Mouse (Mus musculus): ENCODE measurements at regions not wholly inside any gene's neighbourhood (a gene's known extent, or its start where the extent isn't known, plus 50 kb on each side); places are given as distances from the start of the nearest gene placed in this dataset.

DNA sequence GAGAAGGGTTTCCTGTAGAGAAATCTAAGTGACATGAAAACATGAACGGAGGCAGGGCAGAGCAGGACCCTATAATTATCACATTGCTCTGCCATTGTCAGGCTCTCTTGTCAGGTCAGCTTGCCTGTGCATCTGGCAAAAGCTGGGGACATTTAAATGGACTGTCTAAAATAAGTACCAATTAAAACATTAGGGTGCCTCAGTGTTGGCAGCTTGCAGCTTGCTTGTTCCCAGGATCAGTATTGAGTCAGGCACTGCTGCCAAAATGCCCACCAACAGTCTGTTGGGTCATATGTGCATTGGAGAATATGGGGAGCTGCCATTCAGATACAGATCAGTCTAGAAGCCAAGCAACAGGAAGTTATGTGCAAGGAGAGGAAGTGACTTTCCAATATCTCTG lies 349.5 kb upstream of the B3gat1 start:
- DNase-seq: no peak

DNA sequence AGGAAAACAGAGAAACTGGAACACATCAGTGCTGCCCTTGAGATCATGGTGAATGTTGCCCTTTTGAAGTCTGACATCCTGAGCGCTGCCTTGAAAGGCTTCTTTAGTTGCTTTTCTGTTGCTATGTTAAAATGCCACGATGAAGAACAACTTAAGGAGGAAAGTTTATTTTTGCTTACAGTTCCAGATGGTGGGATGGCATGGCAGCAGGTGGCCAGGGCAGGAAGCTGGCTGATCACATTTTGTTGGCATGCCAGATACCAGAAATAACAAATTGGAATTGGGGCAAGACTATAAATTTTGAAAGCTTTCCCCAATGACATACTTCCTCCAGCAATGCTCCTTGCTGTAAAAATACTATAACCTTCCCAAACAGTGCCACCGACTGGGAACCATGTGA lies 334.9 kb upstream of the B3gat1 start:
- no peak for DNase-seq

DNA sequence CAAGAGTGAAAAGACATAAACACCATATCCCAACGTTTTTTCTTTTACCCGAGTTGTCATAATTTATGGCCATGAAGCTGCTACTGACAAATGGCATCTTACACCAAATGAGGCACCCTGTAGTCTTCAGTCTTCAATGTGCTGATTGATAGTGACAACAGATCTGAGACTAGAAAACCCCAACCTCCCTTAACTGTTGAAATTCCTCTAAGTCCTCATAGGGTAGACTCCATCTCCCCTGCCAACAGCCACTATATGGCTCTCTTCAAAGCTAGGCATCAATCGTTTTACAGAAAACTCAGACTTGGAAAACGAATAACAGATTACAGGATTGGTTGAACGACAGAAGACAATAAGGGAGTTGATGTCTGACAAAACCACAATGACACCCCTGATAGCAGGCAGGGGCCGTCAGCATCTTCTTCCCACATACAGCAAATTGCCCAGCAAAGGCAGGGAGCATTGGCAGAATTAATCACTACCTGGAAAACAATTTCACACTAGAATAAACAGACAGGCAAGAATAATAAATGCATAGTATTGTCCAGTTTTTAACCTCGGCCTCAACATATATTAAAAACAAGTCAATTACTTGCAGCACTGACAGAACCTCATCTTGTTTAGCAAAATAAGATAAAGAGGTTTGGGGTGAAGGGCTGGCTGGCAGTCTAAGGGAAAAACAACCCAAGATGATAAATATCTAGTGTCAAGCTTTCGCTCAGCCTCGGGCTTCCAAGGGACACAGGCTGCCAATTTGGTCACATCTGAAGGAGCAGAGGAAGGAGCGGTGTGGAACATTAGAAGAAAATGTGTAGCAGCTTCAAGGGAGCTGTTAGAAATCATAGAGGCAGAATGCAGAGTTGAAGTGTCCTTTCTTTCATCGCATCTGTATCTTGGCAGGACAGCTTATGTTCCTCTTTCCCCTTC lies 310.4 kb upstream of the B3gat1 start:
- no peak for DNase-seq

DNA sequence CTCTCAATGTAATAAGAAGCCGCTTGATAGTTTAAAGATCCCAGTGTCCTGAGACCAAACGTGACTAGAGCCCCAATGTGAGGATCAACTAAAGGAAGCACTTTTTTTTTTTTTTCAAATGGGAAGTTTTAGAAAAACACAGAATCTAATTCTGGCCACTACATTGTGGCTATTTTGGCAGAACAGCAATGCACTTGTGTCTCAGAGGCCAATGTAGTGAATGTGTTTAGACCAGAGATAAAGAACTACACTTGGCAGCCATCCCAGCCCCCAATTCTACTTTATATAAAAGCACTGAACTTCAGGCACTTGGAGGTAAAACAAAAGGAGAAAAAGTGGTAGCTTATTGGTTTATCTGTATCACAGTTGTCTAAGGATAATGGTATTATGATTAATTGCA lies 298.0 kb upstream of the B3gat1 start:
- no peak for DNase-seq

DNA sequence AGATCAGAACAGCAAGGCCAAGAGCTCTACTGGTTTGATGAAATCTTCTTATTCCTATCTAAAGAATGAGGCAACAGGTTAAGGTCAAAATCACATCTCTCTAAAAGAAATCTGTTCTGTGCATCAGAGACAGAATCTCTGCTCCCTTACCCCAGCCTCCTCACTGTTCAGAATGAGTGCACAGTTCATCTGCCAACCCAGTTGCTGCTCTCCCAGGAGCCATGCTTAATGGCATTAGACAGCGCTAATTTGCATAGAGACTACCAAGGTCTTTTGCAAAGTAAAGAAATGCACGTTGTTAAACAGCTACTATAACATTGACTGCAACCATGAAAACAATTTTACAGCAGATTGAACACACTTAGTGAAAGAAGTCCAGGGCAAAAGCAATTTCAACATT lies 296.3 kb upstream of the B3gat1 start:
- DNase-seq: no peak

DNA sequence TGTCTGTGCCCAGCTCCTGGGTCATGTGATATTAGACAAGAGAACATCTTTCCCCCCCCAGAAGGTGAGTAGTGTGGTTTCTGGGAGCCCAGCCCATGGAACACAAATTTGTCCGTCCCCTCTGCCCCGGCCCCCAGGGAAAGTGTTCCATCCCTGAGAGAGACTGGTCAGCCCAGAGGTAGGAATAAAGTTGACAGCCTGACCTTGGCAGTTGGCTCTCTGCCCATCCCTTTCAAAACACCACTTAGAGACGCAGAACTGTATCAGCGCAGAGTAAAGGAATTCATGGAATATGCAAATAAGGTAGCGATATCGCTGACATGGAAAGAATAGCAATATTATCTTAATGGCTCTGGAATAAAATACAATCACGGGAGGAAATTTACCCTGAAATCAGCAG lies 279.6 kb upstream of the B3gat1 start:
- peak in 1 of 2 experiments; percentile 2 for DNase-seq

DNA sequence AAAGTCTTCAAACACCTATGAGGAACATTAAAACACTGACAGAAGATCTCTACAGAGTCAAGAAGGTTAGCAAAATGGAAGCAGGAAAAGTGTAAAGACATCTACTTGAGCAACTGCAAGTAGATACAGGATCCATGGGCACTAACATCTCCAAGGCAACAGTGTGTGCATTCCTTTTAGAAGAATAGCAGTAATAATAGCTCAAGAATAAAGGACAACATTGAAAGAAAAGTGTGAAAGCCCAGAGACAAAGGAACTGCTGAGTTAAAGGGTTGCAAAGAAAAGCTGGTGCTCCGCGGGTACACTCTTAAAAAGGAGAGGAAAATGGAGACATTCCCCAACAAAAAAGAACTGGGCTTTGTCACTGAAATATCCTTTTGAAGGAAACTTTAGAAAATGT lies 272.4 kb upstream of the B3gat1 start:
- no peak for DNase-seq

DNA sequence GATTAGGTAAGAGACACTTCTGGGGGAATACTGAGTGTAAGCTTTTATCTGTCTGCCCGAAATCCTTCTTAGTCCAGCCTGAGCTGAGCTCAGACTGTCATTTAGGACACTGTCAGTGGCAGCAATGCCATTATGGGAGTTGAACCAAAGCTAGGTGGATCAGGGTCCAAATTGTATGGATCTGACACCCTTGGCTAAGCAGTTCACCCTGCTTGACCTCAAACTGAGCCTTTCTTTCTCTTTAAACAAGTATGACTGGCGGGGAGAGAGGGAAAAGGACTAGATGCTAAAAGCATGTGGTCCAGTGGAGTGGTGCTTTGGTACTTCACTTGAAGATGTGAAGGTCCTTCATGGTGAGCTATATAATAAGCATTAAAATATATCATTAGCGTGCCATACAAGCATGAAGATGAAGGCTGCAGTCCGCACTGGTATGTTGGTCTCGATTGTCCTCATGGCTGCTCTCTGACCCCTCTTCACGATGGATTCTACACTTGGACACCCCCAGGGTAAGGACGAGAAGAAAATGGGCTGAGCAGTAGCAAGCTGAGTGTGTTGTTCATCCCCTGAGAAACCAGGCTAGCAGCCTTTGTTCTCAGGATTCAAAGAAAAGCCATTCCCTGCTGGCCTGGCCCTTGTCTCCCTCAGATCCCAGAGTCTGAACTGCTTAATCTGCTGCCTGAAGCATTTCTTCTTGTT lies 262.7 kb upstream of the B3gat1 start:
- no peak for DNase-seq

DNA sequence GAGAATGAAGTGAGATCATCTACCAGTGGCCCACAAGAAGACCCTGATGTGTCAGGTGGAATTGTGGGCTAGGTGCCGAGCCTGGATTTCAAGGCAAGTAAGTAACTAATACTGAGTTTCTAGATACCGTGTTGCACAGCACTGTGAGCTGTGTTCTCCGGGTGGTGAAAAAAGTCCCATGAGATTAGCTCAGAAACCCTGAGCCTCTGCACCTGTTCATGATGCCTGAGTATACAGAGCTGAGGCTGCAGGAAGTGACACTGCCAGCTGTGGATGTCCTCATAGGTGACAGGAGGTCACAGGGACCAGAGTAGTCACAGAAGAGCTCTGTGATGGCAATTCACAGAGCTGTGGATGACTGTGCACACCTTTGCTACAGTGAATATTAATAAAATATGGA lies 257.2 kb upstream of the B3gat1 start:
- DNase-seq: no peak

DNA sequence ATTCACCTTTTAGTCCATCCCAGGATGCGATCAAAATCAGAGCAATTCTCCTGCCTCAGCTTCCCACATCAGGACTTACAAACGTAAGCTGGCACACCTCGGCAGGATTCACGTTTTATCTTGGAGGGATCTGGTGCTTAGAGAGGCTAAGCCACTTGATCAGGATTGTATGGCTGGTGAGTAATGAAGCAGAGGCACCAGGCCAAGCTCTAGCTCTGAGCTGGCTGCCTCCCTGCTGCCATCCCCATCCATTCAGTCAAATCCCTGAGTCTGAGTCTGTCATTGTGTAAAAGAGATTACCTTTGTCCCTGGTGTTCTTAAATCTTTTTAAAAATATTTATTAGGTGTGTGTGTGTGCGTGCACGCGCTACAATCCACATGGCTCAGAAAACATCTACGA lies 252.6 kb upstream of the B3gat1 start:
- no peak for DNase-seq

DNA sequence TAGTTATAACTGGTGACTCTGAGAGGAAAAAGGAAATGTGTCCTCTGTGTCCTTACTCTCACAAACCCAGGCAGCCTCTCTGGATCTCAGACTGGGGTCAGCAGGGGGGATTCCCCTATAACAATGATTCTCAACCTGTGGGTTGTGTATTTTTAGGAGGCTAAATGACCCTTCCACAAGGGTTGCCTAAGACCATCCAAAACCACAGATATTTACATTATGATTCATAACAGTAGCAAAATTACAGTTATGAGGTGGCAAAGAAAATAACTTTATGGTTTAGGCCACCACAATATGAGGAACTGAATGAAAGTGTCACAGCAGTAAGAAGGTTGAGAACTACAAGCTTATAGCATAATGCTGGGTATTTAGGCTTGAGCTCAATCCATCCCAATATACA lies 251.6 kb upstream of the B3gat1 start:
- no peak for DNase-seq

DNA sequence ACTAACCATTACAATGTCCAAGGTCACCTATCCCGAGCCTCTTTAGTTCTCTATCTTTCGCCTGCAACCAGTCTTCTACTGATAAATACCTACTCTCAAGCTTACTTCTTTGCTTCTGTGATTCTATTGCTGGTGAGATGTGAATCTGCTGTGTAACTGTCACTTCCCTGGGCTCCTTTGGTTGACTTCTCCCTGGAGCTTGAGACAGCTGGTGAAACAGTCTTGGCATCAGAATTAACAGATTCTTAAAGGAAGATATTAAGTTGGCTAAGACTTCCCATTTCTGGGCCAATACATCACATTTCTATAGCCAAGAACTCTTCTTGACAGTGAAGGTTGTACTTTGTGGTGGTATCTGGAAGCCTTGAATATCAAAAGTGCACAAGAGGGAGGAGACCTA lies 239.8 kb upstream of the B3gat1 start:
- DNase-seq: no peak

DNA sequence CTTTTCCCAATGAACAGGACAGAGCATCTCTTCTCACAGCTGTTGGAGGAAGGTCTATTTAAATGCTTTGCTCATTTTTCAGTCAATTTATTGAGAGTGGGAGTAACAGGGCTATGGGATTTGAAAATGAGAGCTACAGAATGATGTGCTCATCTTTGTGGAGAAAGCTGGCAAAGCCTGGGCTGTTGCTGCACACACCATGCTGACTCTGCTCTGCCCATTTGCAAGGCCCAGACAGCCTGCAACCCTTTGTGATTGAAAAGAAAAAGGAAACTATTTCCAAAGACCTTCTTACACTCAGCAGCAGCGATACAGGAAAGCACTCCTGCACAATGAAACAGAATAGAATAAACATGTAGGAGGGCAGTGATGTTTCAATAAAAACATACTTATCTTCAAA lies 231.5 kb upstream of the B3gat1 start:
- DNase-seq: no peak

DNA sequence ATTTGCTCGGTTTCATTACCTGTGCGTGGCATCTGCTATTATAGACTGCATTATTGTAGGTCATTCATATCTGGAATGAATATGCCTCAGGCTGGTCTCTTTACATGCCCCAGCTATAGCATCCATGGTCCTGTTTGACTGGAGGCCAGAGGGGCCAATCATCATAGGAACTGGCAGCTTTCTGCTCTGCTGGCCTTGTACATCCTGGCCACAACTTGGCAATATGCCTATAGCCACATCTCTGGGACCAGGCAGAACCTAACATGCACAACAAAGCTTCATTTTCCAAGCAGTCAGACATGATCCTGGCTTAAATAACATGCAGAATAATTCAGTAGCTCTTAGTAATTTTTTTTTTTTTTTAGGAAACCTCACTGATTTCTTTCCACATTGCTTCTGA lies 227.6 kb upstream of the B3gat1 start:
- DNase-seq: no peak

DNA sequence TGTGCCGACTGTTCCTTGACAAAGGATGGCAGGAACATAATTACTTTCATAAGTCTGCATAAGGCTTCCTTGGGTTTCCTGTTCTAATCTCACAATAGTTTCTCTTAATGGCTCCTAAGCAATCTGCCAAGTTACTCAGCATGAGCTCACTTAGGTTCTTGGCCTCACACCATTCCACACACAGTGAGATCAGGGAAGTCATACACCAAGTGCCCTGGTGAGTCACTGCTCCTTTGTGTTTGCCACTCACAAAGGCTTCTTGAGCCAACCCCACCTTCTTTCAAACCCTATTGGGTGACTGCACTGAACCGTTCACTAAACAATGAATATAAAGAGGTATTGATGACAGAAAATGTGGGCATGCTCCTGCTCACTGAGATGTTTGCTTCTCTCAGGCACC lies 214.9 kb upstream of the B3gat1 start:
- DNase-seq: no peak

DNA sequence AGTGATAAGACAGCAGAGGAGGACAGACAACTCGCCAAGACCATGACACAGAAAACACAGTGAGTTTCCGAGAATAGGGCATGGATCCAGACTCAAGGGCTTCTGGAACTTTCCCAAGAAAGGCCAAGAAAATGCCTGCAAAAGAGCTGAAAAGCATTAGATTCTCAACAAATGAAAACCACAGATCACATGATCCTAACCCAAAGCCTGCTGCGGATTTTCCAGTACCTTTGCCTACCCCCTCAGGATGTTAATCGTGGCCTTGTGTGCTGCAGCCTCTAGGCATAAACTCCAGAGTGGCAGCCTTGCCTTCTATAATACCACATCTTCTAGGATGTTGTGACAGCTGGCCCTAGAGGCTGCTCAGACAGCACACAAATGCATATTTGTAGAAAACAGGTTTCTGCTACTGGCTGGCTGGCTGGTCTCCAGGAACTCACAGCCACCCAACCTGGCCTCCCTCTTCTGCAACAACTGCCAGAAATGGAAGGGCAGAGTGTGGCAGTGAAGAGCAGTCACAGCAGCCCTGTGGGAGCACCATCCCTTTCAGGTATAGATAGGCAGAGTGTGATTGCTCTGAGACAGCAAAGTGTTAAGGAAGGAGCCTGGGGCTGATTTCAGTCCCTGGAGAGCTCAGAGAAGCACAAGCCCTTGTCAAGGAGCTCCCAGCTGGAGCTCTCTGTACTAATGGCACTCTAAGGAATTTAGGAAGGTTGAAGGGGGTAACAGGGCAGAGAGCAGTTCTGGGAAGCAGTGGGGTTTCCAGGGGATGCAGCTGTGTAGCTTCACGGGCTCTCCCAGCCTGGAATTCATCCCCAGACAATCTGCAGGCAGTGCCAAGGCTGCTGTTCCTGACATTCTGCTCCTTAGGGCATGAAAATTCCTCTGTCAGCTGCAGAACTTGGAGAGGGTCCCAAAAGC lies 213.7 kb upstream of the B3gat1 start:
- peak; percentile 17 to 19 for DNase-seq

DNA sequence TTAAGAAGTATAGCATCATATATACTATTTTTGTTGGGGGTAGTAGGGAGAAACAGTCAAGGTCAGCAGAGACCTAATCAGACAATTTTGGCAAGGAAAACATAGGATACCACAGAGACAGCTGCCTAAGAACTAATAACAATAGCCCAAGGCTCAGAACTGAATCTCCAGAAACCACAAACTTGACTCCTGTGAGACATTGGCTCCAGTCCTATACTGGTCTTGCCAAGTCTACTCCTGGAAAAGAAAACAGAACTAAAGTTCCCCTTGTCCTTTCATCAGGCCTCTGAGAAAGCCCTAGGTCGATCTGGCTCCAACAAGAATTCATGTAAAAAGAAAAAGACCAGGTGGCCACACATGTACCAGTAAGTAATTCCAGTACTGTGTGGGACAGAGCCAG lies 209.4 kb upstream of the B3gat1 start:
- DNase-seq: peak in 1 of 2 experiments; percentile 6

DNA sequence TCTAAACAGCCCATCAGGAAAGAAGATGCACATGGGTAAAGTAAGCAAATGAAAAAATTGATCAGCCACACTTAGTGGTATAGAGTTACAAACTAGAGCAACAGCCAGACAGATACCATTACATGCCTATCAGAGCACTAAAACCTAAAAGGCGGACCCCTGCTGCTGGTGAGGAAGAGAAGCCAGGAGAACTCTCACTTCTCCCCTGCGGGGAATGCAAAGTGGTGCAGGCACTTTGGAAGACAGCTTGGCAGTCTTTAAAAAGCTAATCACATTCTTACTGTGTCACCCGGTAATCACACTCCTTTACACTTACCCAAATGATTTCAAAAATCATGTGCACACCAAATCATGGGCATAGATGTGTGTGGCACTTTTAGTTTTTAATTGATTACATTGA lies 204.8 kb upstream of the B3gat1 start:
- DNase-seq: no peak

DNA sequence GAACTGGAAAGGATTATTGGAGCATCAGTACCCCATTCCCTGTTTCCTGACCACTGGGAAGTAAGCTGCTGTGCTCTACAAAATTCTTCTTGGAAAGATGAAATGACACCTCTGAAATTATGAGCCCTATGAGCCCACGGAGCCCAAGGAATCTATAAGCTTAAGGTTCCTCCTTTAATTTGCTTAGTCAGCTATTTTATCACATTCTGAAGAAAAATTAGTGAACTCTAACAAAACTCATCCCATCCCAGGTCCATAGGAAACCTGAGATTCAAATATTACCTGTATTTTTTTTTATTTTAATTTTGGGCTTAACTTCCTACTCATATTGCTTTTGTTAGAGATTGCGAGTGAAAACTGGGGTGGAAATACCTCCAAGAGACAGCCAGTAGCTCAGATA lies 194.5 kb upstream of the B3gat1 start:
- DNase-seq: no peak

DNA sequence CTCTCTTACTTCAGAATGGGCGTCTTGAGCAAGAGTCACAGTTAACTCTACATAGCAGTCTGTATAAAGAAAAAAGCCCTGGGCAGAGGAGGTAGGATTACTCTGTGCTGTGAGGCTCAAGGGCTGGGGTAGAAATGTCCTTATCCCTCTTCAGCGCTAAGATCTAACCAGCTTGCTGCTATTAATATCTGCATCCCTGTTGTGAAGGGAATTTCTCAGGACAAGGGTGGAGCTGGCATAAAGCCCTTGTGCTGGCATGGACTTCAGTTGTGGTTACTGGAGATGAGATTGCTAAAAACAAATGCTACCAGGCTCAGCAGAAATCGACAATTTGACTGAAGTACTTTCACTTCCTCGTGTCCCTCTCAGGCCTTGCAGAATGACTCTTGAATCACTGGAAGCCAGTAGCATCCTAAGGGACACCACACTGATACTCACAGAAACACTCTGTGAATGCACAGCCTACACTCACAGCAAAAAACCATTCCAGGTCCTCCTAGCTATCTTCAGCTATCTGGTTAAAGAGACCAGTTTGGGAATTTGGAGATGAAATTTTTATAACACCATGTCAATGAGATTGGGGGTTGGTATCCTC lies 185.1 kb upstream of the B3gat1 start:
- DNase-seq: no peak

DNA sequence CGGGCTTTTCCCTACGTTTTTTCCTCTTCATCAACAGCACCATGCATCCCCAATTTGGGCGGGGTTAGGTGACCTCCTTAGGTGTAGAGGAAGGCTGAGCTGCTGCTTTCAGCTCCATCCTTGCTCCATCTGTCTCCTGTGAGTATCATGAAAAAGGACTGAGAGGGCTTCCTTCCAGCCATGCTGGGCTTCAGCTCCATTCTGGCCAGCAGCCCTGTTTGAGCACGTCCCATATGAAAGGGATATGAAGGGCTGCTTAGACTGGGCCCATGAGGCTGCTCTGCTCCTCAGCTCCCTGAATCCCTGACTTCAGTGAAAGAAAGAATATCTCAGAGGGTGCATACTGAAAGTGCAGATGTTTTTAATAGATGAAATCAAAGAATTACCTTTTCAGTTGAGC lies 184.4 kb upstream of the B3gat1 start:
- DNase-seq: no peak

DNA sequence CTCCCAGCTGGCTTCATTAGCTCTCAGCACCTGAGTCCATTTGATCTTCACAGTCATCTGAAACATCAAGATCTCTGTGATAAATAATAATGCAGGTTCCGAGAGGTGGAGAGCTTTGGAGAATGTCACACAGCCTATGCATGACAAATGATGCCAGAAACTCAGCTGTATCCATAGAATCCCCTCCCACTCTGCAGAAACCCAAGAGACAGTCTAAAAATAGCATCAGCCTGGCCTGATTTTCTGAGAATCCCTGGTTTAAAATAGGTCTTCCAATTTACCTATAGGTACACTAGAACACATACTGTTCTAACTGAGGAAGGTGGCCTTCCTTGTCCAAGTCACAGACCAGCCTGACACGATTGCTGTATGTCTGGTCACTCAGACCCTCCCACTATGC lies 184.0 kb upstream of the B3gat1 start:
- DNase-seq: no peak

DNA sequence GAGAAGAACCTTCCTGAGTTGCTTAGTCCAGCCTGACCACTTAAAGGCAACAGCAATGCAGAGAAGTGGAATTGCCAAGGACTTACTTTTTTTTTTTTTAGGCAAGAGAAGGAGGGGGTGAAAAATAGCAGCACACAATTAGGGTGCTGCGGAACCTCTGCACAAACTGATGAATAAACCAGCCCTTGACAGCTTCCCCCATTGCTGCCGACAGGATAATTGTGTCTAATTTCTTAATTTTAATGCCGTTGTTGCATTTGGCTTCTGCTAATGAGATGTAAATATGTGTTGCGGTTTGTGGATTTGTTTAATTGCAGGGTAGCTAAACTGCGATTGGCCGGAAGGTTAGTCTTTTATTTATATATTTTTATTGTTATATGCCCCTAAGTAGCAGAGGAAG lies 157.5 kb upstream of the B3gat1 start:
- no peak for DNase-seq

Data from kidney, postnatal 36 days (tissue).